Mouse (Mus musculus) ES-Bruce4 (cell line): ENCODE measurements around the gene Tmem117.

Experiments
- CTCF ChIP-seq: IDR thresholded peaks from one replicate; pipeline ENCODE4 v1.8.1; 2011; ENCODE audit warnings: low read depth, low read length
- EP300 ChIP-seq: IDR thresholded peaks from 2 replicates; pipeline ENCODE4 v1.6.1; 2011; ENCODE audit warnings: low read depth, low read length; ENCODE audit not compliant: insufficient read depth
- POLR2A ChIP-seq: IDR thresholded peaks from one replicate; pipeline ENCODE4 v1.8.1; 2011; ENCODE audit warnings: low read length; ENCODE audit not compliant: insufficient read depth

GRCm38 (mm10) chr15:94687629-94688028, 58.6 kb downstream of the Tmem117 start:
- TF ChIP-seq POLR2A (no peak), CTCF (no peak), EP300 (no peak)
